Mouse (Mus musculus) cerebellum, adult 2 months (tissue): ENCODE measurements around the gene Rab10.

Source experiments
- CTCF ChIP-seq: fragments of 200-500 bp; IDR thresholded peaks from 2 replicates; pipeline ENCODE4 v1.5.1; 2011; ENCODE audit warnings: low read depth, mild to moderate bottlenecking, control low read depth, low read length, moderate library complexity, borderline replicate concordance; ENCODE audit not compliant: insufficient read depth
- POLR2A ChIP-seq: fragments of 200-500 bp; IDR thresholded peaks from 2 replicates; pipeline ENCODE4 v1.6.1; 2011; ENCODE audit warnings: low read length, control low read depth, borderline replicate concordance; ENCODE audit not compliant: insufficient read depth

DNA sequence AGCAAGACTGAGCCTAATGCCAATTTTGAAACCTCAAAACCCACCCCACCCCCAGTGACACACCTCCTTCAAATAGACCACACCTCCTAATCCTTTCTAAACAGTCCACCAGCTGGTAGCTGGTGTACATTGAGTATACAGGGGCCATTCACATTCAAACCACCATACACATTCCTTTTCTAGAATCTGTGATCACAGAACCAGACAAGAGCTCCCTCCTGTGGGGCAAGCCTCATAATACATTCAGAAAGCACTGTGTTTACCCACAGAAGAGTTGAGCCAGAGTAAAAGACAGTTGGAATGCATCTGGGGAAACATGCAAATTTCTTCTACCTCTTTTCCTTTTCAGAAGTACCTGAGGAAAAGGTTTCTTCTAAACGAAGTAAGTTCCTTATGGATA, 100.6 kb downstream of the Rab10 start:
- no peak for TF ChIP-seq CTCF
- no peak for TF ChIP-seq POLR2A
